Mouse (Mus musculus) forebrain, embryonic 10.5 days (tissue): Measurements from ENCODE around the gene Cyfip2. TPM values are rescaled to one million over a fixed set of nuclear protein-coding genes. Genes with fewer than 3 reads are reported as not detected.

Source experiments
- DNase-seq: peaks from one replicate; pipeline ENCODE4 v3.0.0-alpha.2; 2017; ENCODE audit warnings: low spot score; ENCODE audit errors: extremely low spot score
- H3K27ac ChIP-seq: fragments of 300-500 bp; sonication (generic); 2 replicates; pipeline ENCODE4 v1.5.1; 2016; ENCODE audit warnings: mild to moderate bottlenecking
- H3K27me3 ChIP-seq: fragments of 300-500 bp; sonication (generic); 2 replicates; pipeline ENCODE4 v1.6.1; 2016; ENCODE audit warnings: mild to moderate bottlenecking; ENCODE audit not compliant: poor library complexity, severe bottlenecking
- H3K36me3 ChIP-seq: fragments of 300-500 bp; sonication (generic); replicated peaks from 2 replicates; pipeline ENCODE4 v1.6.1; 2016; ENCODE audit warnings: mild to moderate bottlenecking, moderate library complexity
- H3K4me1 ChIP-seq: fragments of 300-500 bp; sonication (generic); 2 replicates; pipeline ENCODE4 v1.6.1; 2016
- H3K4me3 ChIP-seq: fragments of 300-500 bp; sonication (generic); 2 replicates; pipeline ENCODE4 v1.5.1; 2016; ENCODE audit warnings: mild to moderate bottlenecking, moderate library complexity
- H3K9me3 ChIP-seq: fragments of 300-500 bp; sonication (generic); 2 replicates; pipeline ENCODE4 v1.6.1; 2016; ENCODE audit warnings: mild to moderate bottlenecking, moderate library complexity
- WGBS: fragments of 180-500 bp; shearing (Covaris S2); methylation state at CpG from one replicate; pipeline ENCODE4 v1.1.7; 2016; 5-methylcytosine and 5-hydroxymethylcytosine counted together
- polyA plus RNA-seq: library from polyadenylated mRNA; unstranded; fragments of >200 nt; fragmentation: Nextera tagmentation; extraction: Ambion mirVana; gene quantifications from 2 replicates; pipeline ENCODE4 v1.2.1, GENCODE M21; 2016

The Cyfip2 gene
- polyA plus RNA-seq, 1 experiment from 2014 or later, result 25.0 TPM

DNA sequence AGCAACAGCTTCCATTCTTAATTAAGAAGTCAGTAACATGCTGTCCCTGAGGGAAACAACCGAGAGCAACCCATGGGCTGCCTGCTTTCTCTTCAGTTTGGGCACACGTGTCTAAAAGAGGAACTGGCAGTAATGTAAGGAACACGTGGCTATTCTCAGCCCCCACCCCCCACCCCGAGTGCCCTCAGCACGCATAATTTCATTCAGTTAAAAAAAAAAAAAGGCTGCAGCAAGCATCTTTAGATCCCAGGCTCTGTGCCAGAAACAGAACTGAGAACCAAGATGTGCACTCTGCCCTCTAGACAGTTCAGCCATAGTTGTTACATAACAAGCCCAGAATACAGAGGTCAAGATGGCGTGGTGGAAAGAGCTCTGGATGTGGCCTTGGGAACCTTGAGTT lies 25.9 kb downstream of the Cyfip2 start:
- H3K27me3 ChIP-seq, result no peaks in the 10 kb centered on the region
- no peak overlapping the region for H3K4me3 ChIP-seq
- H3K36me3 ChIP-seq, result peaks cover 63% of the 10 kb centered on the region
- no peak overlapping the region for H3K27ac ChIP-seq
- WGBS, result 84% methylated on average over 6 of the region's 6 CpGs
- H3K9me3 ChIP-seq, result no peaks in the 10 kb centered on the region
- peaks cover 15% of the 10 kb centered on the region for H3K4me1 ChIP-seq
- no peak for DNase-seq

DNA sequence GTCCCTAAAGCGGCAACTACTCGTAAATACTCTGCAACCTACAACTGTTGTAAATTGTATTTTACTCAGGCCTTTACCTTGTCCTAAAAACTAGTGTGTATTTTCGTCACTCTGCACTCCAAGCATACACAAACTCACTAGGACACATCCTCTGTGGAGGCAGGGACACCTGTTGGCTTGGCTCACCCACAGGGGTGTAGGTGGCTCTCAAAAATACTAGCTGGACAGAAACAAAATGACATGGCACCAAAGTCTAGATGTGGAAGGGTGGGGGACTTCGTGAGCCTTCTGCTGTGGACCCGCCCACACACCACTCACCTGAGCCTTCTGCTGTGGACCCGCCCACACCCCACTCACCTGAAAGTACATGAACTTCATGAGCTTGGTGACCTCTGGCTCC lies 28.9 kb downstream of the Cyfip2 start:
- no peaks in the 10 kb centered on the region for H3K27me3 ChIP-seq
- no peaks in the 10 kb centered on the region for H3K9me3 ChIP-seq
- 93% methylated on average over 6 of the region's 6 CpGs for WGBS
- H3K36me3 ChIP-seq, result peaks cover 62% of the 10 kb centered on the region
- no peak overlapping the region for H3K4me3 ChIP-seq
- H3K27ac ChIP-seq, result no peak overlapping the region
- no peaks in the 10 kb centered on the region for H3K4me1 ChIP-seq
- DNase-seq, result no peak

DNA sequence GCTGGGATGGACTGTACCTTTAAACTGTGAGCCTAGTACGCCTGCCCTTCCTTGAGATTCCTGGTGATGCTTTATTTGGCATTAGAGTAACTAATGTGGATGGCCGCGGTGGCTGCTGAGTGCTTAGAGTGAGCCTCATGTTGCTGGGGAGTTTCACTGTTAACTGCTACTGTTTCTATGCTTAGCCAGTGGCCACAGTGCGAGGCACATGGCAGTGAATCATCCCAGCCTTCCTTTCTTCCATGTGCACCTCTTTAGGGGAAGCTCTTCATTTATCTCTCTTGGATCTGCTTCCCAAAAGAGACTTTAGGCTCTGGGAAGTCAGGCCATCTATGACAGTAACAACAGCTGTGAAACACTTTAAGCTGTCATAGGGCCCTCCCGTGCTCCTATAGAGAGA lies 30.0 kb downstream of the Cyfip2 start:
- Histone ChIP-seq H3K9me3 (no peaks in the 10 kb centered on the region), H3K4me1 (no peaks in the 10 kb centered on the region), H3K4me3 (no peak overlapping the region), H3K27ac (no peak overlapping the region), H3K36me3 (peaks cover 62% of the 10 kb centered on the region), H3K27me3 (no peaks in the 10 kb centered on the region)
- no peak for DNase-seq
- WGBS, result 93% methylated on average over 5 of the region's 5 CpGs

DNA sequence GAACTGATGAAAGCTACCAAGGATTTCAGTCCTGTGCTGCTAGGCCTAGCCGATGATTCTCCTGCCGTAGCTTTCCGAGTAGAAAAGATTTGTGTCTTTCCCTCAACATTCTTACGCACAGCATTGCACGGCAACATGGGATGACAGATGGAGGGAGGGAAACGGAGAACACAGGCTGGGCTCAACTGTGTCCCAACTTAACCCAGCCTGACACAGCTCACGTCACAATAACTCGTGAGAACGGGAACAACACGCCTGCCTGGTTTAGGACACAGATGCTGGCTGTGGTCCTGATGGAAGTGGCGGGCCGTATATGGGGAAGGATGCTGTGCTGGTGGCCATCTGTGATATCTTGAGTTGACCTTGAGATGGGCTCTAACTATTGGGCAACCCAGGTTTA lies 34.0 kb downstream of the Cyfip2 start:
- Histone ChIP-seq H3K36me3 (peaks cover 69% of the 10 kb centered on the region), H3K4me3 (no peak overlapping the region), H3K27me3 (no peaks in the 10 kb centered on the region), H3K27ac (no peak overlapping the region), H3K4me1 (no peaks in the 10 kb centered on the region), H3K9me3 (no peaks in the 10 kb centered on the region)
- WGBS, result 96% methylated on average over 12 of the region's 12 CpGs
- no peak for DNase-seq

DNA sequence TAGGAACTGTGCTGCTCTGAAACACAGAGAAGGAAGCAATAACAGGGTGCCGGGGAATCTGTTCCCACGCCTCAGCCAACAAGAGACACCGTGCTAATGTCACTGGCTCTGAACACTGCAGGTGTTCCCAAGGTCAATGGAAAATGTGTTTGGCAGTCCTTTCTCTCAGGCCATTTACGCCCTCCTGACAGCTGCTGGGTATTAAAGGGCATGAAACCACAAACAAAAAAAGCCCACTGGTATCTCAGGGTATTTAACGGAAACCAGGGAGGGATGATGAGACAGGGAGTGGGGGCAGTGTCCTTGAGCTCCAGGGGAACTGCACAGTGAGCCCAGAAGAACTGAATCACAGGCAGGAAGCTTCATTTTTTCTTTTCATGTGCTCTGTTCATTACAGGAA lies 34.5 kb downstream of the Cyfip2 start:
- Histone ChIP-seq H3K27me3 (no peaks in the 10 kb centered on the region), H3K27ac (no peak overlapping the region), H3K9me3 (no peaks in the 10 kb centered on the region), H3K36me3 (peaks cover 65% of the 10 kb centered on the region), H3K4me3 (no peak overlapping the region), H3K4me1 (no peaks in the 10 kb centered on the region)
- DNase-seq, result no peak
- WGBS, result 71% methylated on average over 5 of the region's 5 CpGs

DNA sequence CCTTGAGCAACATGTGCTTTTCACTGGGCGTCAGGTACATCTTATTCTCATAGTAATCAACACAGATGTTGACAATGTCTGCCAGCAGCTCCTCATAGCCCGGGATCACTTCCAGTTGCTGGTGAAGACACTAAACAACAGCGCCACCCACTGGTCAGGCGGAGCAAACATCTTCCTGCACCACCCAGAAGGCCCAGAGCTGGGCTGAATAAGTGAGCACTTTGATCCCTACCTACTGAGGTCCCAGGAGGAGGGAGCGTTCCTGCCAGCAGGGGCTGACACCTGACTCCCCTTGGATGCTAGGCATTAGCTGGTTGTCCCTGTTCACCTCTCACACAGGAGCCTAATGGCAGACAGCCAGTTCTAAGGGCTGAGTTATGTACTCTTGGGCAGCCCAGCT lies 35.9 kb downstream of the Cyfip2 start:
- 44% methylated on average over 5 of the region's 5 CpGs for WGBS
- H3K9me3 ChIP-seq, result no peaks in the 10 kb centered on the region
- DNase-seq, result no peak
- peaks cover 63% of the 10 kb centered on the region for H3K36me3 ChIP-seq
- H3K27ac ChIP-seq, result no peak overlapping the region
- H3K4me1 ChIP-seq, result no peaks in the 10 kb centered on the region
- H3K27me3 ChIP-seq, result no peaks in the 10 kb centered on the region
- H3K4me3 ChIP-seq, result no peak overlapping the region

DNA sequence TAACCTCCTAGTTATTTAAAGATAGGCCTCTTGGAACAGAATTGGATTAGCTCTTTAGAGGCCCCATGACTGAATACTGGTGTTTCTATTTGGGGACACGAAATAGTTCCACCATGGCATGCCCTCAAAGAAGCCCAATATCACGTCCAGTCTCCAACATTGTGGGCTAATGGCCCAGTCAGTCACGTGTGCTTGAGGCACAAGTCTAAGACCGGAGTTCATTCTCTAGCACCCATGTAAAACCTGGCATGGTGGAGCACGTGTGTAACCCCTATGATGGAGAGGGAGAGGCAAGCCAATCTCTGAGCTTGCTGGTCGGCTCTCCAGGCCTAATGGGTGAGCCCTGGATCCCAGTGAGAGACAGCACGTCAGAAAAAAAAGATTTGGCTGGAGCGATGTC lies 36.5 kb downstream of the Cyfip2 start:
- Histone ChIP-seq H3K4me3 (no peak overlapping the region), H3K4me1 (no peaks in the 10 kb centered on the region), H3K27me3 (no peaks in the 10 kb centered on the region), H3K36me3 (peaks cover 57% of the 10 kb centered on the region), H3K27ac (no peak overlapping the region), H3K9me3 (no peaks in the 10 kb centered on the region)
- WGBS, result 92% methylated on average over 8 of the region's 8 CpGs
- no peak for DNase-seq

DNA sequence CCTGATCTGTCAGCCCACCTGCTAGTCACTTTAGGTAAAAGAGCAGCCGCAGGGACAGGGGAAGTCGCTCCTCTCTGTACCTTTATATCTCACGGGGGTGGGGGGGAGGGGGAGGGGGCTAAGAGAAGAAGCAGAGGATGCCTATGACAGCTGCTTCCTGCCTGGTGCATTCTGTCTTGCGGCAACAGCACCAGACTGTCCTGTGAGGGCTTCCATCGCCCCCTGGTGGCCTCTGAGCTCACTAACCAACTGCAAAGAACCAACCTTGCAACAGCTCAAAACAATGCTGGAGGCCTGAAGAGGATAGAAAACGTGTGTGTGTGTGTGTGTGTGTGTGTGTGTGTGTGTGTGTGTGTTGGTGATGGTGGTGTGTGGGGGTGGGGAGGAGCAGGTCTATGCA lies 37.4 kb downstream of the Cyfip2 start:
- H3K27me3 ChIP-seq, result no peaks in the 10 kb centered on the region
- H3K27ac ChIP-seq, result no peak overlapping the region
- 17% methylated on average over 6 of the region's 6 CpGs for WGBS
- H3K4me1 ChIP-seq, result no peaks in the 10 kb centered on the region
- H3K36me3 ChIP-seq, result peaks cover 60% of the 10 kb centered on the region
- peak; percentile 71 for DNase-seq
- H3K4me3 ChIP-seq, result no peak overlapping the region
- H3K9me3 ChIP-seq, result no peaks in the 10 kb centered on the region

DNA sequence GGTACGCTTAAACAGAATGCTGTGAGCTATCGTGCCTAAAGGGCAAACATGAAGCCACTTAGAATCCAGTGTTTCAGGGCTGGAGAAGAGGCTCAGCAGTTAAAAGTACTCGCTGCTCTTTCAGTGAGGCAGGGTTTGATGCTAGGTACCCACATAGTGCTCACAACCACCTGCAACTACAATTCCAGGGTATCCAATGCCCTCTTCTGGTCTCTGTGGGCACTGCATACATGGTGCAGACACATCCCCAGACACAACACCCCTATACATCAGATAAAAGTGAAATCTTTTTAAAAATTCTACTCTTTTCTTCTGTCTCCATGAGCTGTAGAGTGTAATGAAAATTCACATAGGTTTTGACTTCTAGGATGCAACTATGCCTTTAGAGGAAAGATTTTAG lies 38.7 kb downstream of the Cyfip2 start:
- Histone ChIP-seq H3K27me3 (no peaks in the 10 kb centered on the region), H3K9me3 (no peaks in the 10 kb centered on the region), H3K4me1 (no peaks in the 10 kb centered on the region), H3K36me3 (peaks cover 51% of the 10 kb centered on the region), H3K27ac (no peak overlapping the region), H3K4me3 (no peak overlapping the region)
- DNase-seq, result no peak
- WGBS, result 90% methylated on average over 3 of the region's 3 CpGs

DNA sequence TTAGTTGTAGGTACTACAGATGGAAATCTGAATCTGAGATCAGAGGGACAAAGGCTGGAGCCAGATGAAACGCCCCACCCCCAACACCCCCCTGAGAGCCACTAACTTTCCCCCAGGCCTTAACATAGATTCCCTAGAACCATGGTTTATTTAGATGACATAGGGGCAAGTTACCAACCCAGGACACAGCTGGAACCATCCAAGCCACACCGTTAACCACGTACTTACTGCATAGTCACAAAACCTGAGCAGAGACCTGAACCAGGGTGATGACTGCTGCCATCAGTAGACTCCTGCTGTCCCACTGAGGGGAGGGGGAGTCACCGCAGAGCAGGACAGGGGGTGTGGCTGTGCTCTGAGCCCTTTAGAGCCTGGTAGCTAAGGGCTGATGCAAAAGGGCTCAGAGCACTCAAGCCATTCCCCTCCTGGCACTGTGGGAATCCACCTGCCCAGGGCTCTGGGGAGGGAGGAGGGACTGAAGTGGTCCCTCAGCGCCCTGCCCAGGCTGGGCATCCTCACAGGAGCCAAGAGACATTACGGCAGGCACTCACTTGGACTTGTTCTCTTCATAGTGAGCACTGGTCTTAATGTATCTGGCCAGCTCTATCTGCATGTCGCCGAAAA lies 40.5 kb downstream of the Cyfip2 start:
- no peaks in the 10 kb centered on the region for H3K9me3 ChIP-seq
- H3K27me3 ChIP-seq, result no peaks in the 10 kb centered on the region
- WGBS, result 69% methylated on average over 8 of the region's 8 CpGs
- no peak for DNase-seq
- no peaks in the 10 kb centered on the region for H3K4me1 ChIP-seq
- peaks cover 42% of the 10 kb centered on the region for H3K36me3 ChIP-seq
- no peak overlapping the region for H3K4me3 ChIP-seq
- H3K27ac ChIP-seq, result no peak overlapping the region

DNA sequence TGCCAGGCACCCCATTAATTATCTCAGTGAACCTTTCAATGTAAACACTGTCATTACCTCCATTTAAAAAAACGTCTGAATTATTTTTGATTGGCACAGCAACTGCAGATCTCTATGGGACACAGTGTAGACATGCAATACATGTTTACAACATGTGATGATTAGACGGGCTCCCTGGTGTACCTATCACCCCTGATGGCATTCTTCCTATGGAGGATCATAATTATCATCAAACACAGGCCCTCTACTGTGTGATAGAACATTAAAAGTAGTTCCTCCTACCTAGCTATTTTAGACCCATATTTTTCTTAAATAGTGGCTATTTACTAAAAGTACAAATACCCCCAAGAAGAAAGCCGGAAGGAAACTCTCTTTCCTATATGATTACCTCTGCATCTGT lies 42.8 kb downstream of the Cyfip2 start:
- Histone ChIP-seq H3K27ac (no peak overlapping the region), H3K9me3 (no peaks in the 10 kb centered on the region), H3K27me3 (no peaks in the 10 kb centered on the region), H3K36me3 (peaks cover 55% of the 10 kb centered on the region), H3K4me3 (no peak overlapping the region), H3K4me1 (no peaks in the 10 kb centered on the region)
- DNase-seq, result no peak
- WGBS, result 81% methylated on average over 3 of the region's 3 CpGs

DNA sequence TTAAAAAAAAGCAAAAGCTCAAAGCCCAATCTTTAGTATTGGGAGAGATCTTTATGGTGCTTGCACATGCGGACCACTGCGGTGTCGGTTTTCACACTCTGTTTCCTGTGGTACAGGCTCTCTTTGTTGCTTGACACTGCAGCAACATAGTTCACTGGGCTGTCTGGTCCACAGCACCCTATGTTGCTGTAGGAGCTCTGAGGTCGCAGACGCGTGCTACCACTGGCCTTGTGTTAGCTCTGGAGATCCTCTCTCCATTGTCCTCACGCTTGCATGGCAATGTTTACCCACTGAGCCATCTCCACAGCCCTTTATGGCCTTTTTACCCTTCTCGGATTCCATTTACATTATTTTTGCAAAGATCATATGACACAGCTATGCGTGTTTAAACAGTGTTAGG lies 43.3 kb downstream of the Cyfip2 start:
- Histone ChIP-seq H3K27ac (no peak overlapping the region), H3K4me1 (no peaks in the 10 kb centered on the region), H3K36me3 (peaks cover 58% of the 10 kb centered on the region), H3K27me3 (no peaks in the 10 kb centered on the region), H3K4me3 (no peak overlapping the region), H3K9me3 (no peaks in the 10 kb centered on the region)
- 83% methylated on average over 9 of the region's 9 CpGs for WGBS
- no peak for DNase-seq

DNA sequence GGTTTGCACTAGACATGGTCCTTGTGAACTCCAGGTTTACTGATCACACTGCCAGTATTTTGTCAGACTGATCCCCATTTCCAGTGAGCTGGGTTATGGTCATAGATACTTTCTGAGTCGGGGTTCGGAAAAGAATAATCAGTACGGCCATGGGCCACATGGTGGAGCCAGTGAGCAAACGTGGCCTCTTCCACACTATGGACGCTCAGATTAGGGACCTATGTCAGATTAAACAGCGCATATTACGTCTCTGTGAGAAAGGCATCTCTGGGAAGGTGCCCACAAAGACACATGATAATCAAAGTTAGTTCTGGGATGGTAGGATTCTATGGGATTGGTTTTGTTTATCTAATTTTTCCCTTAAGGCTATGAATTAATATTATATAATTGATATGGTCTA lies 43.7 kb downstream of the Cyfip2 start:
- DNase-seq, result peak; percentile 39
- Histone ChIP-seq H3K27ac (no peak overlapping the region), H3K4me3 (no peak overlapping the region), H3K36me3 (peaks cover 55% of the 10 kb centered on the region), H3K4me1 (no peaks in the 10 kb centered on the region), H3K27me3 (no peaks in the 10 kb centered on the region), H3K9me3 (no peaks in the 10 kb centered on the region)
- WGBS, result 37% methylated on average over 7 of the region's 7 CpGs
